Mouse (Mus musculus) kidney, adult 18-20 months (tissue): ENCODE results near the gene Bcas3.

Source experiments
- DNase-seq: peaks from one replicate; pipeline ENCODE4 v3.0.0; 2021

Gene Bcas3

GRCm38 (mm10) chr11:85678666-85679065 is 325.7 kb downstream of the Bcas3 start:
- DNase-seq, result no peak

GRCm38 (mm10) chr11:85681580-85682419 is 328.8 kb downstream of the Bcas3 start:
- no peak for DNase-seq

- DNase-seq, result no peak
Measured at GRCm38 (mm10) chr11:85684981-85685380, 332.0 kb downstream of the Bcas3 start.

- DNase-seq, result no peak
Measured at GRCm38 (mm10) chr11:85687816-85688439, 335.0 kb downstream of the Bcas3 start.

- no peak for DNase-seq
Measured at GRCm38 (mm10) chr11:85688440-85688838, 335.5 kb downstream of the Bcas3 start.

DNA sequence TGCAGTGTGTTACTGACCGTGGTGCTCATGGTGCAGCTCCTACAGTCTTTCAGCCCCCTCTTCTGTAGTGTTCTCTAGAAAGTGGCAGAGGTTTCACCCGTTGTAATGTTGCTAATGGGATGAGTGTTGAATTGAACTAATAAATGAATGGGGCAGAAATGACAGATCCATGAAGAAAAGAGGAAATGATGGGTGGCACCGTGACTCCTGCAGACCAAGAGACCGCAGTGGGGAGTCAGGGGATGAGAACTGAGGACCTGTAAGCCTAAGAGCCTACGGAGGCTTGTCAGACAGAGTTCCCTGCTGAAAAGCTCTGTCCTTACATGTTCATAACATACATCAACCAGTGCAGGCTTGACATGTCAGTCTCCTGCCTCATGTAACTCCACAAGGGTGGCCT is 336.3 kb downstream of the Bcas3 start:
- DNase-seq, result no peak

DNA sequence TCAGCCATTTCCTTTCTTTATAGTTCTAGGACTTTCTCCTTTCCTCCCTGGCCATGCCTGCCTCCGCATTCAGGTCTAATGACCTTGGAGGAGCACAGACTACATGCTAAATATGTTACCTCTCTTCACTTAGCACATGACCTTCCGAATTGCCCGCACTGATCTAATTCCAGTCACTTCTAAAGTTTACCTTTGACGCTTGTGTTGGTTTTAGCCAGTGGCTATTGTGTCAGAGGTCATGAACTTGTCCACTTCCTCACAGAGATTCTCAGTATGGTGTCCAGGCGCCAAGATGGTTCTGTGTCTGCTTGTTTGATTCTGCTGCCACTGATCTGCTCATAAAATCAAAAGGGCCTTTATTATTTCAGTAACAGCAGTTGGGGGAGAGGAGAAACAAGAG is 338.3 kb downstream of the Bcas3 start:
- DNase-seq, result no peak

DNA sequence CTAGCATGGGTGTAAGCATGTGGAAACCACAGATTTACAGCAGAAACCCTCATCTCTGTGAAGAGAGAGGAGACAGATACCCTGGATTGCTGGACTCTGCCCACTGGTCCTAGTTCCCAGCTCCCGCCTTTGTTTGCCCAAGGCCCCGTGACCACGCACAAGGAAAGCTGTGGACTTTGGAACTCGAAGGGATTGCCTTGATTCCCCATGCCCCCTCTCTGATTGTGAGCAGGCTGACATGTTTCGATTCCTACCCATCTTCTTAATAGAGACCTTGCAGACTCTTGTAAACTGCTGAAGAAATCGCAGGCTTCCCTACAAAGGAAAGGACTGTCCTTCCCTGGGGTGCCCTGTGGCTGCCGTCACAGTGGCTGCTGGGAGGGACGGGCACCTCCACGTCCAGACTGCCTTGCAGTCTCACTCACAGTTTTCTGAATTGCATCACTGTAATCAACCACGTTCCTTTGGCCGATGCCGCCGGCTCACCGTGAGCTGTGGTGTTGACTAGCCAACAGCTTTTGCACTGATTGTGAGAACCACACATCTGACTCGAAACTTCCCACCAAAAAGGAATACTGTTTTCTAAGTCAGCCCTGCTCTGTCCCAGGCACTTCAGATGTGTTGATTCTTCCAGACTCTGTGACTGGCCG is 342.8 kb downstream of the Bcas3 start:
- peak; percentile 40 for DNase-seq

DNA sequence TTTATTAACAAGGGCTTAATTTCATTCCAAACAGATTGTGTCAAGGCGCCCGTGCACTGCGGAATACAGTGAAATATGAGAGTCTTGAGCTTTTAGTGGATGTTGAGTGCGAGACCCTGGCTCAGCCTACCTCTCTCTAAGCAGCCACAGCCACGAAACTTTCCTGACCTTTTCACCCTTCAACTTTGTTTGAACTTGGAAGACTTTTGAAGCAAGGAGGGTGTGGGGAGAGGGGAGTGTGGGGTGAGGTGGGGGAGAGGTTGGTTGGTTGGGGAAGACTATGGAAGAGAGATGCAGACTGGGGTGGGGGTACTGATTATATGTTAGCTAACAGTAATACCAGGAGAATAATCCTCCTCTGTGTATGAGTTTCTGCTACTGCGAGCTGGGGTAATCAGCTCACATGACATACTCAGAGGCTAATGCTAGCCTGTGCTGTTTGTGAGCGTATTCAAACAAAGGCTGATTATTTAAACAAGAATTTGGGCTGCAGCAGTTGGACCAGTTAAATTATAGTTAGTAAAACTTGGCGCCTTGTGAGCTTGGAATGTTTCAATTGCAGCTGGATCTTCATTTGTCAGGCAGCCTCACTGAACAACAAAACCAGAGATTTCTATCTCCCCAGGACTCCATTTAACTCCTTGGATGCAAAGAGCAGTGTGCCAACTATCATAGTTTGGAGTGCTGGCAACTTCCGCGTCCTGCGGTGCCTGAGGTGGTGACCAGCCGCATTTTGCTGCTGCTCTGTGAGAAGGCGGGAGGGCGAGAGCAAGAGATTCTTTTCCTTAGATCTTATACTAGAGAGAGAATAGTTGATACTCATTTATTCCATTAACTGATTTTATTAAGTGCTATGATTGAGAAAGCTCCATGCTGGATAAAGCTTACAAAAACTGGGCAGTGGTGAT is 343.8 kb downstream of the Bcas3 start:
- DNase-seq, result no peak

DNA sequence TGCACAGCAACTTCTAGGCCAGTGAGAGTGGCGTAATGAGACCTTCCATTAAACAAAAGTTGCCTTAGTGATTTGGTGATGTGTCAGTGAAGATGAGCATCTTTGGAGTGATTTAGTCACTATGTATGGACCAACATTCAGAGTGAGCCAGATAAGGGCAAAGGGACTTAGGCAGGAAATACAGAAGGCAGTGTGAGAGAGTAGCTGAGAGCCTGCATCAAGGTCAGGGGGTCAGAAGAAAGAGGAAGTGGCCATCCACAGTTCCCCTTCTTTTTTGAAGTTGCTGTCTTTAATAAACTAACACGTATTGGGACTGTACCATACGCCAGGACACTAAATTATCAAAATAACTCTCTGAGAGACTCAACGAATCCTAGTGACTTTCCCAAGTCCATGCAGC is 344.5 kb downstream of the Bcas3 start:
- DNase-seq, result no peak

- no peak for DNase-seq
Measured at GRCm38 (mm10) chr11:85698242-85698641, 345.3 kb downstream of the Bcas3 start.

GRCm38 (mm10) chr11:85704062-85704748 is 351.2 kb downstream of the Bcas3 start:
- no peak for DNase-seq

DNA sequence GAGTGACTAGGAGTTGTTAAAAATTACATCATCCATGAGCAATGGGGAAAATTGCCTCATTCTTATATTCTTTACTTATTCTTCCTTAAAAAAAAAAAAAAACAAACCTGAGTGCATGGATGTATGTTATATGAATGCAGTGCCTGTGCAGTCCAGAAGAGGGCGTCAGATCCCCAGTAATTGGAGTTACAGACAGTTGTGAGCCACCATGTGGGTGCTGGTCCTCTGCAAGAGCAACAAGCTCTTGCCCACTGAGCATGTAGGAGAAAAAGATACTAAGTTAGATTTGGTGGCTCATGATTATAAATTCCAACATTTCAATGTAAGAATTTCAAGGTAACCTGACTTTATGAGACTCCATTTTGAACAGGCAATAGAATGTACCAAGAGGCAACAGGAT is 353.7 kb downstream of the Bcas3 start:
- DNase-seq, result no peak

- no peak for DNase-seq
Measured at GRCm38 (mm10) chr11:85707496-85707895, 354.5 kb downstream of the Bcas3 start.

- no peak for DNase-seq
Measured at GRCm38 (mm10) chr11:85709147-85709546, 356.2 kb downstream of the Bcas3 start.

GRCm38 (mm10) chr11:85710155-85710554 is 357.2 kb downstream of the Bcas3 start:
- DNase-seq, result no peak

GRCm38 (mm10) chr11:85712026-85712804 is 359.2 kb downstream of the Bcas3 start:
- no peak for DNase-seq

- DNase-seq, result peak; percentile 74
Measured at GRCm38 (mm10) chr11:85712860-85713813, 360.2 kb downstream of the Bcas3 start.

DNA sequence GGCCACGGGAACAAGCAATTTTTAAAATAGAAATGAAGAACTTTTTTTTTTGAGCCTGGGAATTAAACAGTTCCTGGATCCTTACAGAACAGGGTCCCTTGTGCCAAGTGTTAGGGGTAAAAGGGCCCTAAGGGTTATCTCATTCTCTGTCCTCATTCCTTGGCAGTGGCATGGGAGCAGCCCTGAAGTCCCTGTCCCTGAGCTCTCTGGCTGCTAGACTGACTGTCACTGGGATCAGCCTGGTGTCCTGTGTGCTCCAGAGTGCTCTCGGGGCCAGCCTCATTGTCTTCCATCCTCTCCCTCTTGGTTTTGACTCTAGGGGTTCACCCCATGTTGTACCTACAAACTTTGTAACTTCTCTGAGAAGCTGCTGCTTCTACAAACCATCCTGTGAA is 360.8 kb downstream of the Bcas3 start:
- DNase-seq, result no peak

- no peak for DNase-seq
Measured at GRCm38 (mm10) chr11:85714312-85714931, 361.5 kb downstream of the Bcas3 start.
